Mouse (Mus musculus): ENCODE measurements around the gene Wdr86. TPM values are rescaled to one million over a fixed set of nuclear protein-coding genes. Genes with fewer than 3 reads are reported as not detected.
A peak's percentile ranks its signal among the peaks of the same experiment; 100 is the strongest.

Gene Wdr86
- total and polyA plus RNA-seq, 2 experiments from 2014 or later = 8.0 to 15.4 TPM

DNA sequence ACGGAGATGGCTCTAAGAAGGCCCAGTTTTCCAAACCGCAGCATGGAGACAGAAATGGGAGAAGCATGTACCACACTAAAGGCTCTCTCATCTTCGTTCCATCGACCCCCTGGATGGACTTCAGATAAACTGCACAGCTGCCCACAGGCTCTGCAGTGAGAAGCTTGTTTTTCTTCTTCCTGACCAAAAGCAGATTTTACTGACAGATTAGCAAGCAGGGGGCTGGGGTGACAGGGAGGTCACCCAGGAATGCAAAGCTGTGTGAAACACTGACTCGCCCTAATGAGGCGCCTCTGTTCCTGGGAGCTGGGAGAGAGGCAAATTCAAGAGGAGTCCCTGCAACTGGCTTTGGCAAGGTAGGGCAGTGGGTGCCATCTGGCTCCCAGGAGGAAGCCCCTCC lies 17.0 kb upstream of the Wdr86 start:
- Histone ChIP-seq H3K4me1 (ENCODE audit: insufficient read depth, low read length) (peaks cover 15% of the 10 kb centered on the region), H3K4me2 (ENCODE audit: low read depth, low read length) (no peak overlapping the region), H3K4me3 (ENCODE audit: low read length) (no peak overlapping the region), H3K36me3 (ENCODE audit: insufficient read depth, low read length) (no peaks in the 10 kb centered on the region), H3K9ac (replicated peaks; ENCODE audit: low read length) (no peak overlapping the region), H3K27me3 (ENCODE audit: insufficient read depth, low read length) (no peaks in the 10 kb centered on the region), H3K9me3 (ENCODE audit: low read length) (no peaks in the 10 kb centered on the region), H3K27ac (no peak overlapping the region)
- WGBS = 24% methylated on average over 6 of the region's 6 CpGs
- no peak for TF ChIP-seq CTCF (IDR thresholded peaks at IDR 0.05; ENCODE audit: low read depth)
- DNase-seq (ENCODE audit: low spot score) = no peak
- no peak for ATAC-seq

DNA sequence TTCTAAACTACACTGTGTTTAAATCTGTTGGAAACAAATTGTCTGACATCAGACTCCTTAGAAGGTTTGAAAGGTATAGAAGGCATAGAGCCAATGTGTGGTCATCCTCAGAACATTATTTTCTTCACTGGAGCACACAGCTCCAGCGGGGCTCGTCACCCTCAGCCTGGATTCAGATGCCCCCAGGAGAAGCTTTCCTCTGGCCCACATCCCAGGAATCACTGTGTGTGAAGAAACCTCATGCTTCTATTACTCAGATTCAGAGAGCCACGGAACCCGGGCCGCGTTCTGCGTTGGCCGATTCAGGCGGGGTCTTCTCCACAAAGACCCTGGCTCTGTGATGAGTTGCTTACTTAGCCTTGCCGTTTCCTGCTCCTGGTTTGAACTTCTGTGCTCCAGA lies 13.4 kb upstream of the Wdr86 start:
- no peaks in the 10 kb centered on the region for H3K9me3 ChIP-seq (ENCODE audit: low read length)
- H3K36me3 ChIP-seq (ENCODE audit: insufficient read depth, low read length) = no peaks in the 10 kb centered on the region
- no peaks in the 10 kb centered on the region for H3K27me3 ChIP-seq (ENCODE audit: insufficient read depth, low read length)
- DNase-seq (ENCODE audit: low spot score) = no peak
- no peaks in the 10 kb centered on the region for H3K4me1 ChIP-seq (ENCODE audit: insufficient read depth, low read length)
- WGBS = 78% methylated on average over 10 of the region's 10 CpGs
- H3K9ac ChIP-seq (replicated peaks; ENCODE audit: low read length) = no peak overlapping the region
- H3K4me2 ChIP-seq (ENCODE audit: low read depth, low read length) = no peak overlapping the region
- no peak for TF ChIP-seq CTCF (IDR thresholded peaks at IDR 0.05; ENCODE audit: low read depth)
- no peak for ATAC-seq
- no peak overlapping the region for H3K27ac ChIP-seq
- no peak overlapping the region for H3K4me3 ChIP-seq (ENCODE audit: low read length)

DNA sequence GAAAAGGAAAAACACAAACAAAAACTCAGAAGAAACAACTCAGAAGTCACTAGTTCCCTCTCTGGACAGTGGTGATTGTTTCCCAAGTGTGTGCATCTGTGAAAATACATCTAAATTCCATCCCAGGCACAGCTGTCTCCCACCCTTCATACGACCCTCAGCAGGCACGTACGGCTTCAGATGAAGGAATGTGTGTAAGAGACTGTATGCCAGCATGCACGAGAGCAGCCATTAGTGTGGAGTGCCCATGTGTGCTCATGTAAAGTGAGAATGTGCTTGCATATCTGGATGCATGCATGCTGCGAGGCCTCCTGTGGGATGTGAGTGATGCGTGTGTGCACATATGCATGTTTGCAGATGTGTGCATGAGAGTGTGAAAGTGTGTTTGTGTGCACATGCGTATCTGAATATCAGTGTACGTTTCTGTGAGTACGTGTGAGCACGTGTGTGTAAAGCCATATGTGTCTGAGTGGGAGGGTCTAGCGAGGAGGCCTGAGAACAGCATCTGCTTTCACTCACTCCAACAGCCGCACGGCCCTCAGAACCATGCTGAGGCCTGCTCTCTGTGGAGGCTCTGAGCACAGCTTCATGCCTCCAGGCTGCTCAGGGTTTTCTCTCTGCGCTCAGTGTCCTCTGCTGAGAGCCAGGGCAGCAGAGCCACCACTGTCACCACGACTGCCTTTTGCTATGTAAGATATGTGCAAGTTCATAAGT lies 10.8 kb upstream of the Wdr86 start:
- ATAC-seq = no peak
- Histone ChIP-seq H3K36me3 (ENCODE audit: insufficient read depth, low read length) (no peaks in the 10 kb centered on the region), H3K4me1 (ENCODE audit: insufficient read depth, low read length) (no peaks in the 10 kb centered on the region), H3K27ac (no peak overlapping the region), H3K27me3 (ENCODE audit: insufficient read depth, low read length) (no peaks in the 10 kb centered on the region), H3K9ac (replicated peaks; ENCODE audit: low read length) (no peak overlapping the region), H3K4me2 (ENCODE audit: low read depth, low read length) (no peak overlapping the region), H3K4me3 (ENCODE audit: low read length) (no peak overlapping the region), H3K9me3 (ENCODE audit: low read length) (no peaks in the 10 kb centered on the region)
- no peak for TF ChIP-seq CTCF (IDR thresholded peaks at IDR 0.05; ENCODE audit: low read depth)
- DNase-seq (ENCODE audit: low spot score) = no peak
- 66% methylated on average over 15 of the region's 15 CpGs for WGBS

DNA sequence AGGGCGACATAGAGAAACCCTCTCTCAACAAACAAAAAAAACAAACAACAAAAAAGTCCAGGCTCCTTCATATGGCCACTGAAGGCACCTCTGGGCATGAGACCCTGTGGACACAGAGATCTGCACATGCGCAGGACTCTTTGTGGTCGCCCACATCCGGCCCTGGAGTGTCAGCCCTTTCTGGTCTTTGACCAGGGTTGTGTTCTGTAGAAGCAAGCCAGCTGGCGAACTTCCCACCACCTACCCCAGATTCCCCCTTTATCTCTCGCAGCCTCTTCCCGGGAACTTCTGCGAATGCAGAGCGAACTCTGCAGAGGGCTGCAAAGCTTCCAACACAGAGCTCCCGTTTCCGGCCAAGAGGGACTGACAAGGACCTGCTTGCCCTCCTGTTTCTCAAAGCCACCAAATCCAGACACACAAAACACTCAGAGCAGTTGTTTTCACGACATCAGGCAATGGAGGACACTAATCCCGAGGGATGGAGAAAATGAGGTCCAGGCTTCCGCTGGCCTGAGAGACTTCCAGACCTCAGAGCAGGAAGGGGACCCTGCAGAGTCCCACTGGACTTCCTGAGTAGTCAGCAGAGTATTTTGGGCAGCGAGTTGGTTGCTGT lies 8.7 kb upstream of the Wdr86 start:
- Histone ChIP-seq H3K4me1 (ENCODE audit: insufficient read depth, low read length) (no peaks in the 10 kb centered on the region), H3K36me3 (ENCODE audit: insufficient read depth, low read length) (no peaks in the 10 kb centered on the region), H3K9ac (replicated peaks; ENCODE audit: low read length) (no peak overlapping the region), H3K27me3 (ENCODE audit: insufficient read depth, low read length) (no peaks in the 10 kb centered on the region), H3K27ac (peak overlapping the region; percentile 49; the same call in 1 of the 2 replicates), H3K4me3 (ENCODE audit: low read length) (no peak overlapping the region), H3K4me2 (ENCODE audit: low read depth, low read length) (no peak overlapping the region), H3K9me3 (ENCODE audit: low read length) (no peaks in the 10 kb centered on the region)
- 41% methylated on average over 15 of the region's 15 CpGs for WGBS
- DNase-seq (ENCODE audit: low spot score) (peak; percentile 55), ATAC-seq (peak; percentile 71; the same call in 1 of the 2 replicates)
- TF ChIP-seq CTCF (IDR thresholded peaks at IDR 0.05; ENCODE audit: low read depth) = no peak

DNA sequence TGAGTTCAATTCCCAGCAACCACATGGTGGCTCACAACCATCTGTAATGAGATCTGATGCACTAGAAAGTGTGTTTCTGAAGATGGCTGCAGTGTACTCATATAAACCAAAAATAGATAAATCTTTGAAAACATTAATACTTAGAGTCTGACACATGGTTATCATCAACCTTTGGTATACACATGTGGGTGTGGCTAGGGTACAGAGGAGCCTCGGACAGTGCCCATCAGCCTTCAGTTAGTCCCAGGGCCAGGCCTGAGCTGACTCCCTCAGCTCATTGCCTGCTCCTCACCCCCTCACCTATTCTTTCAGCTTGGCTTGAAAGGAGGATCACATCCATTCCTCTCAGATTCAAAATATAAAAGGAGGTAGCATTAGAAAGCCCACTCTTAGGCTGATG lies 8.0 kb upstream of the Wdr86 start:
- H3K36me3 ChIP-seq (ENCODE audit: insufficient read depth, low read length) = no peaks in the 10 kb centered on the region
- no peak overlapping the region for H3K4me2 ChIP-seq (ENCODE audit: low read depth, low read length)
- H3K9me3 ChIP-seq (ENCODE audit: low read length) = no peaks in the 10 kb centered on the region
- ATAC-seq (no peak), DNase-seq (ENCODE audit: low spot score) (no peak)
- TF ChIP-seq CTCF (IDR thresholded peaks at IDR 0.05; ENCODE audit: low read depth) = no peak
- no peak overlapping the region for H3K4me3 ChIP-seq (ENCODE audit: low read length)
- no peak overlapping the region for H3K27ac ChIP-seq
- no peaks in the 10 kb centered on the region for H3K27me3 ChIP-seq (ENCODE audit: insufficient read depth, low read length)
- no peaks in the 10 kb centered on the region for H3K4me1 ChIP-seq (ENCODE audit: insufficient read depth, low read length)
- H3K9ac ChIP-seq (replicated peaks; ENCODE audit: low read length) = no peak overlapping the region
- WGBS = 88% methylated on average over 1 of the region's 1 CpGs

DNA sequence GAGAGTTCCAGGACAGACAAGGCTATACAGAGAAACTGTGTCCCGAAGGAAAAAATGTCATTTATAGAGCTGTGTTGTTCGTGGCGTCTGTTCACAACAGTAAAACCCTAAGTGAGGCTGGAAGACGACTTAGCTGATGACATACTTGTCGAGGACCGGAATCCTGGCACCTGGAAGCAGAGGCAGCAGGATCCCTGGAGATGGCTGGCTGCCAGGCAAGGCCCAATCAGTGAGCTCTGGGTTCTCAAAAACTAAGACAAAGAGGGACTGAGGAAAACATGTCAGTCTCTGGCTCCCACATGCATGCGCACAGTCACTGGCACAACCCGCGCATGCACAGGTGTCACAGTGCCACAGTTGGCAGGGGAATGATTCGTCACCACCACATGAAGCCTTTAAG lies 7.1 kb upstream of the Wdr86 start:
- DNase-seq (ENCODE audit: low spot score) (no peak), ATAC-seq (no peak)
- no peak overlapping the region for H3K4me2 ChIP-seq (ENCODE audit: low read depth, low read length)
- H3K4me1 ChIP-seq (ENCODE audit: insufficient read depth, low read length) = no peaks in the 10 kb centered on the region
- H3K27me3 ChIP-seq (ENCODE audit: insufficient read depth, low read length) = no peaks in the 10 kb centered on the region
- no peak for TF ChIP-seq CTCF (IDR thresholded peaks at IDR 0.05; ENCODE audit: low read depth)
- no peaks in the 10 kb centered on the region for H3K9me3 ChIP-seq (ENCODE audit: low read length)
- H3K9ac ChIP-seq (replicated peaks; ENCODE audit: low read length) = no peak overlapping the region
- H3K36me3 ChIP-seq (ENCODE audit: insufficient read depth, low read length) = no peaks in the 10 kb centered on the region
- no peak overlapping the region for H3K27ac ChIP-seq
- WGBS = 81% methylated on average over 10 of the region's 10 CpGs
- H3K4me3 ChIP-seq (ENCODE audit: low read length) = no peak overlapping the region
